Mouse (Mus musculus) hindbrain, embryonic 13.5 days (tissue): ENCODE measurements around the gene Zfp385b. TPM values are rescaled to one million over a fixed set of nuclear protein-coding genes. Genes with fewer than 3 reads are reported as not detected.
A peak's percentile ranks its signal among the peaks of the same experiment; 100 is the strongest.

Experiments used
- ATAC-seq: fragments of 200-750 bp; cut with Nextera tagmentation; 2 replicates; pipeline ENCODE4 v1.8.0; 2017; ENCODE audit warnings: moderate TSS enrichment; ENCODE audit not compliant: low FRiP score
- H3K27ac ChIP-seq: fragments of 300-500 bp; sonication (generic); 2 replicates; pipeline ENCODE4 v1.5.1; 2015; ENCODE audit warnings: inconsistent platforms, mild to moderate bottlenecking, moderate library complexity
- H3K27me3 ChIP-seq: fragments of 300-500 bp; sonication (generic); 2 replicates; pipeline ENCODE4 v1.6.1; 2015; ENCODE audit warnings: mild to moderate bottlenecking, inconsistent platforms
- H3K36me3 ChIP-seq: fragments of 300-500 bp; sonication (generic); 2 replicates; pipeline ENCODE4 v1.6.1; 2015; ENCODE audit warnings: mild to moderate bottlenecking, inconsistent platforms
- H3K4me1 ChIP-seq: fragments of 300-500 bp; sonication (generic); replicated peaks from 2 replicates; pipeline ENCODE4 v1.6.1; 2015; ENCODE audit warnings: inconsistent platforms
- H3K4me2 ChIP-seq: fragments of 300-500 bp; sonication (generic); 2 replicates; pipeline ENCODE4 v1.6.1; 2015; ENCODE audit warnings: inconsistent platforms, mild to moderate bottlenecking, moderate library complexity
- H3K4me3 ChIP-seq: fragments of 300-500 bp; sonication (generic); 2 replicates; pipeline ENCODE4 v1.5.1; 2015; ENCODE audit warnings: mild to moderate bottlenecking, inconsistent platforms
- H3K9ac ChIP-seq: fragments of 300-500 bp; sonication (generic); 2 replicates; pipeline ENCODE4 v1.6.1; 2015; ENCODE audit warnings: mild to moderate bottlenecking, inconsistent platforms
- H3K9me3 ChIP-seq: fragments of 300-500 bp; sonication (generic); 2 replicates; pipeline ENCODE4 v1.6.1; 2016; ENCODE audit warnings: inconsistent platforms
- WGBS: fragments of 180-500 bp; shearing (Covaris S2); methylation state at CpG from one replicate; pipeline ENCODE4 v1.1.7; 2015; 5-methylcytosine and 5-hydroxymethylcytosine counted together
- polyA plus RNA-seq: library from polyadenylated mRNA; unstranded; fragments of >200 nt; fragmentation: Nextera tagmentation; extraction: Ambion mirVana; gene quantifications from 2 replicates; pipeline ENCODE4 v1.2.1, GENCODE M21; 2015

Gene Zfp385b
- polyA plus RNA-seq, 1 experiment from 2014 or later: 8.1 TPM

GRCm38 (mm10) chr2:77682205-77682604 lies 137.2 kb downstream of the Zfp385b start:
- Histone ChIP-seq H3K36me3 (no peaks in the 10 kb centered on the region), H3K4me3 (no peak overlapping the region), H3K4me1 (peaks cover 6% of the 10 kb centered on the region), H3K9ac (no peak overlapping the region), H3K27ac (no peak overlapping the region), H3K27me3 (no peaks in the 10 kb centered on the region), H3K4me2 (no peak overlapping the region), H3K9me3 (no peaks in the 10 kb centered on the region)
- no peak for ATAC-seq
- WGBS: 86% methylated on average over 5 of the region's 5 CpGs

DNA sequence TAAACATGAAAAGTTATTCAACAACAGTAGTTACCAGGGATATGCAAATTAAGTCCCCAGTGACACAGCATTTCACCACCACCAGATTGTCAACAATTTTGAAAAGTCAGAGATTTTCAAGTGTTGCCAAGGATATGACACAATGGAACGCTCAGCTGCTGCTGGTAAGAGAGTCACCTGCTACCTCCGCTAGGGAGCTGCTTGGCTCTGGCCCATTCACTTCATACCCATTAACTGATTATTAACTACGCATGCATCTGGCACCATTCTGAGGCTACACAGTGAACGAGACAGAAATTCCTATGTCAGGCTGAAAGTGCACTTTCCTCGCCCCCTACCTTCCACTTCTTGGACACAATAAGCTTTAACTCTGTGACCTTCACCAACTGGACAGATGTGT lies 137.7 kb downstream of the Zfp385b start:
- Histone ChIP-seq H3K4me2 (no peak overlapping the region), H3K27ac (no peak overlapping the region), H3K27me3 (no peaks in the 10 kb centered on the region), H3K4me1 (peaks cover 6% of the 10 kb centered on the region), H3K9me3 (no peaks in the 10 kb centered on the region), H3K36me3 (no peaks in the 10 kb centered on the region), H3K4me3 (no peak overlapping the region), H3K9ac (no peak overlapping the region)
- 45% methylated on average over 5 of the region's 5 CpGs for WGBS
- peak; percentile 92 for ATAC-seq

- no peaks in the 10 kb centered on the region for H3K27me3 ChIP-seq
- no peaks in the 10 kb centered on the region for H3K36me3 ChIP-seq
- 90% methylated on average over 10 of the region's 10 CpGs for WGBS
- no peak overlapping the region for H3K9ac ChIP-seq
- ATAC-seq: no peak
- H3K4me2 ChIP-seq: no peak overlapping the region
- H3K4me1 ChIP-seq: no peaks in the 10 kb centered on the region
- H3K9me3 ChIP-seq: no peaks in the 10 kb centered on the region
- H3K4me3 ChIP-seq: no peak overlapping the region
- no peak overlapping the region for H3K27ac ChIP-seq
These were observed 145.7 kb downstream of the Zfp385b start for GRCm38 (mm10) chr2:77673770-77674169.

- Histone ChIP-seq H3K9me3 (no peaks in the 10 kb centered on the region), H3K4me1 (no peaks in the 10 kb centered on the region), H3K4me3 (no peak overlapping the region), H3K27me3 (no peaks in the 10 kb centered on the region), H3K27ac (no peak overlapping the region), H3K4me2 (no peak overlapping the region), H3K9ac (no peak overlapping the region), H3K36me3 (no peaks in the 10 kb centered on the region)
- WGBS: 94% methylated on average over 5 of the region's 5 CpGs
- no peak for ATAC-seq
These were observed 147.1 kb downstream of the Zfp385b start for GRCm38 (mm10) chr2:77672215-77672905.

GRCm38 (mm10) chr2:77662171-77662570 lies 157.3 kb downstream of the Zfp385b start:
- Histone ChIP-seq H3K27me3 (no peaks in the 10 kb centered on the region), H3K4me2 (no peak overlapping the region), H3K27ac (no peak overlapping the region), H3K4me3 (no peak overlapping the region), H3K9me3 (no peaks in the 10 kb centered on the region), H3K4me1 (no peaks in the 10 kb centered on the region), H3K36me3 (no peaks in the 10 kb centered on the region), H3K9ac (no peak overlapping the region)
- 90% methylated on average over 5 of the region's 5 CpGs for WGBS
- no peak for ATAC-seq

DNA sequence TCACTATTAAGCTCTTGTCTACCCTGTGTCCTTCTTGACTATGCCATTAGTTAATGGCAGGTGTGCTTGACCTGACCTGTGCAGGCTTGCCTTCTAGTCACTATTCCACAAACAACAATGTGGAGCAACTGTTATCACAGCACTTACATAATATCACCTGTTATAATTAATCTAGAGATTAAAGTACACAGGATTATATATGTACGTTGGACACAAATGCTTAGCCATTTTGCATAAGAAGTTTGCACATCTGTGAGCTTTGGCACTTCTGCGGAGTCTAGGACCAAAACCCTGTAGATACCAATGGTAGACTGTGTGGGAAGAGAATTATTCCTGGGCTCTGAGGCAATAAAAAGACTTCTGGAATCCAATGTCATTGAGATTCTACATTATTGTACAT lies 165.8 kb downstream of the Zfp385b start:
- no peaks in the 10 kb centered on the region for H3K36me3 ChIP-seq
- WGBS: 97% methylated on average over 2 of the region's 2 CpGs
- H3K9ac ChIP-seq: no peak overlapping the region
- no peaks in the 10 kb centered on the region for H3K4me1 ChIP-seq
- no peak overlapping the region for H3K27ac ChIP-seq
- H3K4me3 ChIP-seq: no peak overlapping the region
- H3K27me3 ChIP-seq: no peaks in the 10 kb centered on the region
- H3K4me2 ChIP-seq: no peak overlapping the region
- H3K9me3 ChIP-seq: no peaks in the 10 kb centered on the region
- no peak for ATAC-seq

DNA sequence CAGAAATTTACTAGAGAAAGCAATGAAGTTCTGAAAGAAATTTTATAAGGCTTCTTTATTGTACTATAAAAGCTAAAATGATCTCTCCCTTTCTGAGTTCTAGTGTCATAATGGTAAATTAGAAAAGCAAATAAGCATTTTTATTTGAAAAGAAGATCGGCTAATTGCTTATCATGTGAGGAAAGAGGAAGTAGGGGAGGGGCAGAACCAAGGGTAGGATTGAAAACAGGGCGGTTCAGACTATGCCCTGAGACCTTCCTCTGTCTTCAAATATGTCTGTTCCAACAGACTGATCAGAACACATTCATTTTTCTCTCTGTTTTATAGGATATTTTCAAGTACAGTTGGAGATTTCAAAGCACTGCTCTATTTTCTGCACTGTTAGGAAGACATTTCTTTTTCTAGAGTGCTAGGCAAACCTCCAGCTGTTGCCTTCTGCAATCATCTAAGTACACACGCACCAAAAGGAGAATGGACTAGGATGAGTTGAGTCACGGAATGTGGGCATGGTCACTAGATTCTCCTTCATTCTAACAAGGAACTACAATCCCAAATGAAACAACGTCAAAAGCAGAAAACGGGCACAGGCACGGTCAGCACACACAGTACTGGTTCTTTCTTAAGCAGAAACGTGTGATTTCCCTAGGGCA lies 177.8 kb downstream of the Zfp385b start:
- Histone ChIP-seq H3K4me1 (no peaks in the 10 kb centered on the region), H3K9me3 (no peaks in the 10 kb centered on the region), H3K27ac (no peak overlapping the region), H3K36me3 (no peaks in the 10 kb centered on the region), H3K4me3 (no peak overlapping the region), H3K9ac (no peak overlapping the region), H3K27me3 (no peaks in the 10 kb centered on the region), H3K4me2 (no peak overlapping the region)
- no peak for ATAC-seq
- 89% methylated on average over 8 of the region's 8 CpGs for WGBS

DNA sequence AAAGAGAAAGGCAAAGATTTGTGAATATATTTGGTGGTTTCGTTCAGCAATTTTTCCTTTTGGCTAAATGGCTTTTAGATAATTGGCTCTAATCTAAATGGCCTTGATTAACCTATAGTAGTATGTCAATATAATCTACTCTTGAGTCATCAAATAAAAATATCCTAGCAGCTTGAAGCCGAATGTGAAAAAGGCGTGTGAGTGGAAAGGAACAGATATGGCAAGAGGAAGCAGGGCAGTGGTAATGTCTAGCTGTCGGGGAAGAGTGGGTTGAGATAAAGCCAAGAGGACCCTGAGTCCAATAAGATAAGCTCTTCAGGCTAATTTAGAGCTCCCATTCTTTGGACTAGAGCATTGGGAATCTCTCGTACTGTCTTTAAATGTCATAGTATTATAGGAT lies 179.4 kb downstream of the Zfp385b start:
- Histone ChIP-seq H3K4me3 (no peak overlapping the region), H3K9ac (no peak overlapping the region), H3K36me3 (no peaks in the 10 kb centered on the region), H3K4me2 (no peak overlapping the region), H3K27me3 (no peaks in the 10 kb centered on the region), H3K27ac (no peak overlapping the region), H3K9me3 (no peaks in the 10 kb centered on the region), H3K4me1 (no peaks in the 10 kb centered on the region)
- ATAC-seq: no peak
- WGBS: 86% methylated on average over 5 of the region's 5 CpGs

GRCm38 (mm10) chr2:77631606-77632005 lies 187.8 kb downstream of the Zfp385b start:
- no peaks in the 10 kb centered on the region for H3K27me3 ChIP-seq
- H3K27ac ChIP-seq: no peak overlapping the region
- H3K9ac ChIP-seq: no peak overlapping the region
- no peaks in the 10 kb centered on the region for H3K4me1 ChIP-seq
- H3K9me3 ChIP-seq: no peaks in the 10 kb centered on the region
- no peak overlapping the region for H3K4me2 ChIP-seq
- ATAC-seq: no peak
- H3K36me3 ChIP-seq: no peaks in the 10 kb centered on the region
- no peak overlapping the region for H3K4me3 ChIP-seq
- 68% methylated on average over 3 of the region's 3 CpGs for WGBS

DNA sequence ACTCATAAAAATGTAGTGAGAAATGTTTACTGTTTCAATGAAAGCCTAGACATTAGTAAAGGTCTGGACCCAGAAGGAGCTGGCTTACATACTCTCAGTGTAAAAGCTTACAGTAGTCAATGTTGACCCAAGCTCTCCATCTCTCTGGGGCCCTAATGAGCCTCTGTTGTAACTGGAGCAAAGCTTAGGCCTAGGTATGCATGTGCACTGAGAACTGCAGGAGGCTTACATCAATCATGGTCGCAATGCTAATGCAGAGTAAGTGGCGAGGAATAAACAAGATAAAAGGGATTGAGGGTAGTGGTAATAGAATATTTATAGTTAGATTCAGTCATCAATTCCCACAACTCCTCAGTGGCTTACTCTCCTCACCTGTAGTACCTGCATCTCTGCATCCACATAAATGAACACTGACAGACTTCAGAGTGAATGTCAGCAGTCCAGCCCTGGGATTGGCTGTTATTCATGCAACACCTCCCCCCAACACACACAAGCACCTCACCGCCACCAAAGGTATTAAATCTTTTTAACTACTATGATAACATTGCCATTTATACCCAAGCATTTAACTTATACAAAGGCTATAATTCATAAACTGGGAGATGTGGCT lies 191.7 kb downstream of the Zfp385b start:
- WGBS: 79% methylated on average over 3 of the region's 3 CpGs
- Histone ChIP-seq H3K27ac (no peak overlapping the region), H3K27me3 (no peaks in the 10 kb centered on the region), H3K9me3 (no peaks in the 10 kb centered on the region), H3K4me1 (no peaks in the 10 kb centered on the region), H3K9ac (no peak overlapping the region), H3K36me3 (no peaks in the 10 kb centered on the region), H3K4me2 (no peak overlapping the region), H3K4me3 (no peak overlapping the region)
- no peak for ATAC-seq

GRCm38 (mm10) chr2:77618686-77619085 lies 200.8 kb downstream of the Zfp385b start:
- H3K9ac ChIP-seq: no peak overlapping the region
- no peak for ATAC-seq

GRCm38 (mm10) chr2:77610303-77610991 lies 209.0 kb downstream of the Zfp385b start:
- WGBS: 78% methylated on average over 7 of the region's 7 CpGs
- no peak overlapping the region for H3K4me2 ChIP-seq
- no peaks in the 10 kb centered on the region for H3K27me3 ChIP-seq
- H3K9ac ChIP-seq: no peak overlapping the region
- no peak overlapping the region for H3K27ac ChIP-seq
- no peak for ATAC-seq
- H3K9me3 ChIP-seq: no peaks in the 10 kb centered on the region
- no peaks in the 10 kb centered on the region; the same call in 1 of the 2 replicates for H3K4me1 ChIP-seq
- no peak overlapping the region for H3K4me3 ChIP-seq
- no peaks in the 10 kb centered on the region for H3K36me3 ChIP-seq

More at GRCm38 (mm10) chr2:77618686-77619085, 200.8 kb downstream of the Zfp385b start:
- H3K27me3 ChIP-seq: no peaks in the 10 kb centered on the region
- no peaks in the 10 kb centered on the region; the same call in 1 of the 2 replicates for H3K4me1 ChIP-seq
- no peak overlapping the region for H3K27ac ChIP-seq
- H3K9me3 ChIP-seq: 0 out of 2 replicates have a peak, but pooled peaks cover 2% of the 10 kb centered on the region
- H3K36me3 ChIP-seq: no peaks in the 10 kb centered on the region
- no peak overlapping the region for H3K4me3 ChIP-seq
- H3K4me2 ChIP-seq: no peak overlapping the region
- WGBS: 89% methylated on average over 4 of the region's 4 CpGs
